Comparison of ENCODE assay signal across 25 mouse cellular contexts in the genomic region with DNA sequence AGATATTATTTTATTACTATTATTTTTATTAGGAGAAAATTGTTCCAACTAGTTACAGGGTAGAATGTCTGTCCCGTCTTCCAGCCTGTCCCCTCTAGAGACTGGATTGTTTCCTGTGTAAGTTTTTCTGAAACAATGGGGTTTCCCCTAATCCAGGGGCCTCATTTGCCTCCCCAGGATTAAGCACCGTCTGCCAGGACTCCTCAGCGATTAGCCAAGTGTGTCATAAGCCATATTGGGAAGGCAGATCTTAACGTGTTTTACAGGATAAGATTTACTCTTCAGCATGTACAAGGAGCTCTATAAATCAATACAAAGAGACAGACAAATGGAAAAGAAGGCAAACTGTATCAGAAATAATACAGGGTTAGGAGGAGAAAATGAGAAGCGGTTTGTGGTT.
A peak's percentile ranks its signal among the peaks of the same experiment; 100 is the strongest.
DNase-seq lines count a peak whose midpoint lies in the region; ATAC-seq lines count a peak whose summit lies in the region.
"Had no signal": no experiment of that assay in that cellular context is flagged by ENCODE, and none has a peak within 500 bp of the region (broad histone marks: within the 10 kb centered on the region; RNA-seq: fewer than 3 reads in every experiment).

No protein-coding gene starts in this region.

- DNase-seq in heart, adult 11 months = peak; percentile 18
- DNase-seq in intestine, embryonic 14.5 days (ENCODE audit: low spot score) = peak; percentile 25
- peak; percentile 59 for DNase-seq in fat pad, adult 2 months (ENCODE audit: extremely low read depth, low read depth, low spot score)
- DNase-seq in kidney, adult 9 months = no peak
- DNase-seq: adrenal gland, adult 8-10 months; adrenal gland, postnatal 14 days; adrenal gland, postnatal 36 days; B cell, adult 2 months; cerebellum, adult 11-12 months; cerebellum, adult 2 months; cerebellum, adult 9-10 months; cerebellum, postnatal 10 days; cerebellum, postnatal 25 days had no signal

- H3K27me3 ChIP-seq in heart, embryonic 11.5 days (ENCODE audit: control insufficient read depth, insufficient read depth, low read length) = no peaks in the 10 kb centered on the region
- no peaks in the 10 kb centered on the region for H3K27me3 ChIP-seq in intestine, embryonic 14.5 days (replicated peaks; ENCODE audit: control insufficient read depth, insufficient read depth, low read length)
- no peaks in the 10 kb centered on the region for H3K27me3 ChIP-seq in intestine, embryonic 16.5 days (replicated peaks; ENCODE audit: control insufficient read depth, insufficient read depth, low read length)
- H3K27me3 ChIP-seq: CH12.LX; embryonic facial prominence, embryonic 12.5 days had no signal

- H3K9ac ChIP-seq in heart, embryonic 11.5 days (ENCODE audit: low read depth, low read length) = no peak overlapping the region
- H3K9ac ChIP-seq in intestine, embryonic 14.5 days (ENCODE audit: low read length) = no peak overlapping the region
- H3K9ac ChIP-seq in intestine, embryonic 16.5 days (ENCODE audit: low read depth, low read length) = no peak overlapping the region
- H3K9ac ChIP-seq: embryonic facial prominence, embryonic 12.5 days; forebrain, embryonic 12.5 days had no signal

- H3K36me3 ChIP-seq in heart, embryonic 11.5 days (ENCODE audit: control insufficient read depth, insufficient read depth, low read length) = no peaks in the 10 kb centered on the region
- no peaks in the 10 kb centered on the region for H3K36me3 ChIP-seq in intestine, embryonic 14.5 days (ENCODE audit: control insufficient read depth, insufficient read depth, low read length)
- no peaks in the 10 kb centered on the region for H3K36me3 ChIP-seq in intestine, embryonic 16.5 days (ENCODE audit: control insufficient read depth, insufficient read depth, low read length)
- H3K36me3 ChIP-seq: embryonic facial prominence, embryonic 10.5 days; embryonic facial prominence, embryonic 12.5 days; forebrain, embryonic 10.5 days; forebrain, embryonic 12.5 days; G1E had no signal

- no peak overlapping the region for H3K27ac ChIP-seq in heart, embryonic 11.5 days (ENCODE audit: low read depth, low read length)
- no peak overlapping the region for H3K27ac ChIP-seq in intestine, embryonic 14.5 days (ENCODE audit: low read depth)
- no peak overlapping the region for H3K27ac ChIP-seq in intestine, embryonic 16.5 days (ENCODE audit: low read length)
- H3K27ac ChIP-seq: embryonic facial prominence, embryonic 10.5 days; embryonic facial prominence, embryonic 12.5 days; forebrain, embryonic 10.5 days; forebrain, embryonic 12.5 days had no signal

- no peak overlapping the region for H3K4me3 ChIP-seq in heart, embryonic 11.5 days (ENCODE audit: low read depth, low read length)
- H3K4me3 ChIP-seq in intestine, embryonic 14.5 days (ENCODE audit: low read depth, low read length) = no peak overlapping the region
- H3K4me3 ChIP-seq in intestine, embryonic 16.5 days (ENCODE audit: low read length) = no peak overlapping the region
- H3K4me3 ChIP-seq: embryonic facial prominence, embryonic 10.5 days; embryonic facial prominence, embryonic 12.5 days; forebrain, embryonic 12.5 days had no signal

- H3K4me1 ChIP-seq in heart, embryonic 11.5 days (ENCODE audit: control insufficient read depth, insufficient read depth, low read length) = peaks cover 10% of the 10 kb centered on the region
- H3K4me1 ChIP-seq in intestine, embryonic 14.5 days (replicated peaks; ENCODE audit: control insufficient read depth, insufficient read depth, low read length) = no peaks in the 10 kb centered on the region
- no peaks in the 10 kb centered on the region for H3K4me1 ChIP-seq in intestine, embryonic 16.5 days (ENCODE audit: control insufficient read depth, insufficient read depth, low read length)

- 52% methylated on average over 5 of the region's 5 CpGs for WGBS in heart, embryonic 11.5 days (ENCODE audit: insufficient replicate concordance)
- 46% methylated on average over 5 of the region's 5 CpGs for WGBS in intestine, embryonic 14.5 days
- 53% methylated on average over 5 of the region's 5 CpGs for WGBS in intestine, embryonic 16.5 days

- no peaks in the 10 kb centered on the region for H3K9me3 ChIP-seq in heart, embryonic 11.5 days (replicated peaks; ENCODE audit: control insufficient read depth, low read length)
- H3K9me3 ChIP-seq in intestine, embryonic 14.5 days (ENCODE audit: control insufficient read depth, low read length) = no peaks in the 10 kb centered on the region
- no peaks in the 10 kb centered on the region for H3K9me3 ChIP-seq in intestine, embryonic 16.5 days (ENCODE audit: control insufficient read depth, low read length)
- H3K9me3 ChIP-seq: embryonic facial prominence, embryonic 10.5 days; embryonic facial prominence, embryonic 12.5 days; forebrain, embryonic 10.5 days; forebrain, embryonic 12.5 days had no signal

- H3K4me2 ChIP-seq in heart, embryonic 11.5 days = no peak overlapping the region
- H3K4me2 ChIP-seq in intestine, embryonic 14.5 days (ENCODE audit: low read length) = no peak overlapping the region
- H3K4me2 ChIP-seq in intestine, embryonic 16.5 days (ENCODE audit: low read depth, low read length) = no peak overlapping the region

- ATAC-seq in heart, embryonic 11.5 days (replicated peaks; ENCODE audit: insufficient number of reproducible peaks, low FRiP score, low TSS enrichment) = no peak
- no peak for ATAC-seq in intestine, embryonic 14.5 days (replicated peaks; ENCODE audit: low FRiP score, low TSS enrichment, low read depth)
- no peak for ATAC-seq in intestine, embryonic 16.5 days
- ATAC-seq: activated CD4-positive, CD25-positive, alpha-beta regulatory T cell, adult 4 months; CD4-positive, CD25-positive, alpha-beta regulatory T cell, adult 4 months; forebrain, embryonic 14.5 days; Patski had no signal
